In genomic region chr11:78245261-78245626, GRCm38 (mm10) we compare ENCODE assay signal across 8 mouse cellular contexts. TPM values are rescaled to one million over a fixed set of nuclear protein-coding genes. Genes with fewer than 3 reads are reported as not detected.
DNase-seq lines count a peak whose midpoint lies in the region; ATAC-seq and TF ChIP-seq lines count a peak whose summit lies in the region.

No protein-coding gene starts in this region.

- TF ChIP-seq POLR2A in cerebellum, adult 2 months (IDR thresholded peaks at IDR 0.05; ENCODE audit: borderline replicate concordance, insufficient read depth, low read length): no peak
- no peak for TF ChIP-seq POLR2A in thymus, adult 2 months (IDR thresholded peaks at IDR 0.05; ENCODE audit: control insufficient read depth, extremely low read depth, insufficient read depth, low read length, poor library complexity)

- peaks cover 8% of the 10 kb centered on the region for H3K36me3 ChIP-seq in thymus, adult 2 months (ENCODE audit: control insufficient read depth, insufficient read depth, low read length)
- peaks cover 5% of the 10 kb centered on the region for H3K36me3 ChIP-seq in liver, embryonic 11.5 days (ENCODE audit: control insufficient read depth, insufficient read depth, low read length)
- H3K36me3 ChIP-seq in stomach, postnatal 0 days (ENCODE audit: control insufficient read depth, insufficient read depth, low read length): no peaks in the 10 kb centered on the region

- H3K4me3 ChIP-seq in cerebellum, adult 2 months (replicated peaks; ENCODE audit: insufficient read depth, low read depth, low read length): peak overlapping the region; percentile 98
- peak overlapping the region; percentile 96 for H3K4me3 ChIP-seq in thymus, adult 2 months (ENCODE audit: control insufficient read depth, insufficient read depth, low read length)
- H3K4me3 ChIP-seq in liver, embryonic 11.5 days (ENCODE audit: low read depth, low read length): peak overlapping the region; percentile 99
- peak overlapping the region; percentile 87 for H3K4me3 ChIP-seq in stomach, postnatal 0 days (ENCODE audit: low read depth, low read length)

- TF ChIP-seq EP300 in stomach, postnatal 0 days (optimal IDR thresholded peaks at IDR 0.05): no peak

- ATAC-seq in liver, embryonic 11.5 days (replicated peaks; ENCODE audit: low FRiP score): no peak
- ATAC-seq in stomach, postnatal 0 days (ENCODE audit: low FRiP score, low TSS enrichment): peak; percentile 14

- peak overlapping the region; percentile 94 for H3K9ac ChIP-seq in liver, embryonic 11.5 days (ENCODE audit: low read depth, low read length)
- H3K9ac ChIP-seq in stomach, postnatal 0 days (ENCODE audit: low read length): peak overlapping the region; percentile 98

- no peak for TF ChIP-seq CTCF in cerebellum, adult 2 months (IDR thresholded peaks at IDR 0.05; ENCODE audit: borderline replicate concordance, insufficient read depth, low read depth, low read length)
- TF ChIP-seq CTCF in thymus, adult 2 months (IDR thresholded peaks at IDR 0.05; ENCODE audit: borderline replicate concordance, control insufficient read depth, extremely low read depth, insufficient read depth, low read length, poor library complexity): peak; percentile 45; the same call in 1 of the 2 replicates
- TF ChIP-seq CTCF in stomach, postnatal 0 days (IDR thresholded peaks at IDR 0.05; ENCODE audit: low read depth): no peak

- no peaks in the 10 kb centered on the region for H3K27me3 ChIP-seq in cerebellum, adult 2 months (ENCODE audit: control insufficient read depth, insufficient read depth, low read length)
- no peaks in the 10 kb centered on the region for H3K27me3 ChIP-seq in thymus, adult 2 months (ENCODE audit: control insufficient read depth, insufficient read depth, low read length)
- H3K27me3 ChIP-seq in liver, embryonic 11.5 days (replicated peaks; ENCODE audit: control insufficient read depth, insufficient read depth, low read length): no peaks in the 10 kb centered on the region
- H3K27me3 ChIP-seq in stomach, postnatal 0 days (ENCODE audit: control insufficient read depth, insufficient read depth, low read length): no peaks in the 10 kb centered on the region

- intact Hi-C loops in left cerebral cortex, postnatal 4 days (cut with DNase I): no loop called here

- H3K9me3 ChIP-seq in liver, embryonic 11.5 days (ENCODE audit: control insufficient read depth, low read length): no peaks in the 10 kb centered on the region
- no peaks in the 10 kb centered on the region for H3K9me3 ChIP-seq in stomach, postnatal 0 days (ENCODE audit: control insufficient read depth, low read length)

- peak overlapping the region; percentile 76 for H3K27ac ChIP-seq in cerebellum, adult 2 months (ENCODE audit: insufficient read depth, low read length)
- peak overlapping the region; percentile 10; the same call in 1 of the 2 replicates for H3K27ac ChIP-seq in thymus, adult 2 months (ENCODE audit: control insufficient read depth, insufficient read depth, low read length)
- H3K27ac ChIP-seq in liver, embryonic 11.5 days (ENCODE audit: low read depth, low read length): peak overlapping the region; percentile 85
- H3K27ac ChIP-seq in stomach, postnatal 0 days (replicated peaks): peak overlapping the region; percentile 98

- peak overlapping the region; percentile 75 for H3K4me2 ChIP-seq in liver, embryonic 11.5 days
- peak overlapping the region; percentile 77 for H3K4me2 ChIP-seq in stomach, postnatal 0 days (replicated peaks; ENCODE audit: low read depth)

- DNase-seq in cerebellum, adult 2 months: no peak
- DNase-seq in cerebellum, adult 9-10 months: no peak
- DNase-seq in thymus, adult 2 months: no peak
- no peak for DNase-seq in thymus, postnatal 14 days
- DNase-seq in liver, embryonic 11.5 days (ENCODE audit: low spot score): no peak
- no peak for DNase-seq in stomach, postnatal 0 days (ENCODE audit: low spot score)
- no peak for DNase-seq in thymus, postnatal 36 days
- DNase-seq in left cerebral cortex, postnatal 4 days: no peak

- H3K4me1 ChIP-seq in cerebellum, adult 2 months (ENCODE audit: control insufficient read depth, insufficient read depth, low read length): peaks cover 17% of the 10 kb centered on the region
- peaks cover 2% of the 10 kb centered on the region; the same call in 1 of the 2 replicates for H3K4me1 ChIP-seq in thymus, adult 2 months (replicated peaks; ENCODE audit: control insufficient read depth, insufficient read depth, low read length)
- H3K4me1 ChIP-seq in liver, embryonic 11.5 days (replicated peaks; ENCODE audit: control insufficient read depth, insufficient read depth, low read length): peaks cover 21% of the 10 kb centered on the region
- 0 out of 2 replicates have a peak, but pooled peaks cover 2% of the 10 kb centered on the region for H3K4me1 ChIP-seq in stomach, postnatal 0 days (replicated peaks; ENCODE audit: control insufficient read depth, insufficient read depth)

- WGBS in cerebellum, adult 2 months: under 1% methylated on average over 19 of the region's 19 CpGs
- WGBS in thymus, adult 2 months: under 1% methylated on average over 19 of the region's 19 CpGs
- WGBS in liver, embryonic 11.5 days: under 1% methylated on average over 19 of the region's 19 CpGs
- 0% methylated on average over 18 of the region's 19 CpGs for WGBS in stomach, postnatal 0 days

RNA-seq across cellular contexts. Expression of gene Sdf2, which starts 0.3 kb away (rescaled TPM):
- polyA plus RNA-seq in cerebellum, adult 2 months (2012; rRNA removed): 121 and 124 TPM in 2 replicates
- polyA plus RNA-seq in thymus, adult 2 months (2012; rRNA removed): 95.9 and 132 TPM in 2 replicates
- polyA plus RNA-seq in liver, embryonic 11.5 days (2014; fragmentation: Nextera tagmentation; extraction: Ambion mirVana): 47.4 and 48.7 TPM in 2 replicates
- polyA plus RNA-seq in stomach, postnatal 0 days (2015; fragmentation: Nextera tagmentation; extraction: Ambion mirVana): 103 and 106 TPM in 2 replicates
- 10 to 100 TPM; 50.2 to 58.7 TPM for total RNA-seq in left cerebral cortex, postnatal 4 days (2021)

RNA-seq across cellular contexts. Expression of gene Supt6, which starts 0.5 kb away (rescaled TPM):
- polyA plus RNA-seq in cerebellum, adult 2 months (2012; rRNA removed): 48.8 and 50.3 TPM in 2 replicates
- 36.2 and 38.8 TPM in 2 replicates for polyA plus RNA-seq in thymus, adult 2 months (2012; rRNA removed)
- polyA plus RNA-seq in liver, embryonic 11.5 days (2014; fragmentation: Nextera tagmentation; extraction: Ambion mirVana): 30.9 and 32.9 TPM in 2 replicates
- 11.1 and 11.7 TPM in 2 replicates for polyA plus RNA-seq in stomach, postnatal 0 days (2015; fragmentation: Nextera tagmentation; extraction: Ambion mirVana)
- 10 to 100 TPM; 72.5 to 75.1 TPM for total RNA-seq in left cerebral cortex, postnatal 4 days (2021)

RNA-seq across cellular contexts. Expression of gene 2610507B11Rik, which starts 16.3 kb away (rescaled TPM):
- polyA plus RNA-seq in cerebellum, adult 2 months (2012; rRNA removed): 112 and 118 TPM in 2 replicates
- polyA plus RNA-seq in thymus, adult 2 months (2012; rRNA removed): 98.5 and 104 TPM in 2 replicates
- 59.5 and 62.2 TPM in 2 replicates for polyA plus RNA-seq in liver, embryonic 11.5 days (2014; fragmentation: Nextera tagmentation; extraction: Ambion mirVana)
- 54.4 and 74.9 TPM in 2 replicates for polyA plus RNA-seq in stomach, postnatal 0 days (2015; fragmentation: Nextera tagmentation; extraction: Ambion mirVana)
- 100 to 1,000 TPM; 111 to 113 TPM for total RNA-seq in left cerebral cortex, postnatal 4 days (2021)

RNA-seq across cellular contexts. Expression of gene BC030499, which starts 45.4 kb away (rescaled TPM):
- 2.6 and 2.9 TPM in 2 replicates for polyA plus RNA-seq in cerebellum, adult 2 months (2012; rRNA removed)
- polyA plus RNA-seq in thymus, adult 2 months (2012; rRNA removed): 0.32 and 0.38 TPM in 2 replicates
- polyA plus RNA-seq in liver, embryonic 11.5 days (2014; fragmentation: Nextera tagmentation; extraction: Ambion mirVana): 0.18 and 0.36 TPM in 2 replicates
- polyA plus RNA-seq in stomach, postnatal 0 days (2015; fragmentation: Nextera tagmentation; extraction: Ambion mirVana): not detected in 2 replicates
- total RNA-seq in left cerebral cortex, postnatal 4 days (2021): 1 to 10 TPM in 1 of 2 experiments, under 1 TPM in 1; 0.72 to 1.1 TPM

RNA-seq across cellular contexts. Expression of gene Proca1, which starts 52.1 kb away (rescaled TPM):
- polyA plus RNA-seq in cerebellum, adult 2 months (2012; rRNA removed): 11.7 and 12.1 TPM in 2 replicates
- 0.23 and 0.66 TPM in 2 replicates for polyA plus RNA-seq in thymus, adult 2 months (2012; rRNA removed)
- 1.6 and 2.5 TPM in 2 replicates for polyA plus RNA-seq in liver, embryonic 11.5 days (2014; fragmentation: Nextera tagmentation; extraction: Ambion mirVana)
- 0.98 and 1.0 TPM in 2 replicates for polyA plus RNA-seq in stomach, postnatal 0 days (2015; fragmentation: Nextera tagmentation; extraction: Ambion mirVana)
- 1 to 10 TPM; 3.3 to 4.2 TPM for total RNA-seq in left cerebral cortex, postnatal 4 days (2021)

Comparison
In these comparisons a context has a peak if more than half of its experiments do, and no peak if none do; other contexts are left out.
1. H3K27ac ChIP-seq: peak in every context shown above with its lines; median percentile 98 in stomach, postnatal 0 days; 85 in liver, embryonic 11.5 days; 76 in cerebellum, adult 2 months; 10 in thymus, adult 2 months.